Mouse (Mus musculus) lung, postnatal 4 days (tissue): ENCODE measurements at regions not wholly inside any gene's neighbourhood (a gene's known extent, or its start where the extent isn't known, plus 50 kb on each side); places are given as distances from the start of the nearest gene placed in this dataset.
A peak's percentile ranks its signal among the peaks of the same experiment; 100 is the strongest.

ENCODE experiments used
- DNase-seq, 2 experiments: peaks; one replicate each; pipeline ENCODE4 v3.0.0; 2021

- DNase-seq = peak; percentile 10 to 26
Measured at GRCm38 (mm10) chr7:59711741-59712140, 293.1 kb downstream of the Snurf start.
